Mouse (Mus musculus) thymus, postnatal 14 days (tissue): ENCODE data around the gene Megf8.

Source experiments
- DNase-seq: peaks from one replicate; pipeline ENCODE4 v3.0.0; 2021

The Megf8 gene

DNA sequence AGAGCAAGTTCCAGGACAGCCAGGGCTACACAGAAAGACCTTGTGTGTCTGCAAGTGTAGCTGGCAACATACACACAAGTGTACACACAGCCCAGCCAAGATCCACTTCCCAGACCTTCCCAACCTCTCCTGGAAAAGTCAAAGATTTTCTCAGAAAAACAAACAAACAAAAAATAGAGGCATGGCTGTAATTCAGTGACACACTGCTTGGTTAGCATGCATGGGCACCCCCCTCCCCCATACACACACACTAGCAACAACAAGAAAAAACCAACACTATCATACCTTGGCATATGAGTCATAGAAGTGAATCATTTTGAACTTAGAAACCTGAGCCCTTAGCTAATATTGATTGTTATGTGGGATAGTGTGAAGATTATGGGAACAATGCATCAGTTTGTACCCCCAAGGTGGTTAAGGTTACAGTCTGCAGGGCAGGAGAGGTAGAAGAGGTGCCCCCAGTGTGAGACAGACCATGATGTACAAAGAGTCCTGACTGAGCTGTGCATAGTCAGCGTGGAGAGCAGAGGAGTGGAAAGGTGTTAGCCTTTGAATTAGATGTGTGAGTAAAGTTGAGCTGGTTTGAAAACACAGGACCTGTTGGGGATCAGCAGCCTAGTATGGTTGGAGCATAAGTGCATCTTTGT lies 94.1 kb downstream of the Megf8 start:
- no peak for DNase-seq

DNA sequence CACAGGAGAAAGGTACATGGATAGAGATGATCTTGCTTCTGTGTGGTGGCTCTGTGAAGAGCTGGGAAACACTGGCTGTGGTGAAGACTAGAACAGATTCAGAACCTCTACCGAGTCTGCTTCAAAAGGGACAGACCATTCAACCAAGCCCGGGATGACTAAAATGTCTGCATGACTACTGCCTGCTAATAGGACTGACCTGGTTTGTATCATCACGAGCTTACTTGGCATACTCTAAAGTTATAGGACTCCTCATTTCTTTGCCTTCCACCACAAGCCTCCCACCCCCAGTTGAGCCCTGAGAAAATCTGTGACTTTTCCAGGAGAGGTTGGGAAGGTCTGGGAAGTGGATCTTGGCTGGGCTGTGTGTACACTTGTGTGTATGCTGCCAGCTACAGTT lies 94.9 kb downstream of the Megf8 start:
- DNase-seq: no peak

DNA sequence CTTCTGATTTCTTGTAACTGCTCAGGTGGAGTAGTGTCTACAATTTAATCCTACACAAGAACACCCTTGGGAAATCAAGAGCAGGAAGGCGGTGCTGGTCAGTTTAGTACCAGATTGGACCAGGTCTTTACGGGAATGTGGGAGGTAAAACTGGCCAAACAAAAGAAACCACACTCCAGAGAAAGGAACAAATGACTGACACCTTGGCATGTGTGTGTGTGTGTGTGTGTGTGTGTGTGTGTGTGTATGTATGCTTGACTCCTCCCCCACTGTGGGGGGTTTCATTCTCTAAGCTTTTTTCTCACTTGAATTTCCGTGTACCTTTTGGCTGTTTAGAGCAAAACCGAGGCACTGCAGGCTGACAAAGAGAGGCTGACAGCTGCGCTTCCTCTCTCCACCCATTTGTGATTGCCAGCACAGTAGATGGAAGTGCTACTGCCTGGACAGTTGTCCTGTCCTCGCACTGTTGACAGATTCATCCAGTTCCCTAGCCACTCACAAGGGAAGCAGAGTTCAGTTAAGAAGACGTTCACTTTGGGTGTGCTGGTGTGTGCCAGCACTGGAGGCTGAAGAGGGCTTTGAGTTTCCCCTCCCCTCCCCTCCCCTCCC lies 96.0 kb downstream of the Megf8 start, which contains the start of gene Cxcl17:
Cxcl17 (minus strand) TSS at position 54 of the 609 bp plus-strand sequence.
- no peak for DNase-seq
